Comparison of ENCODE assay signal across 8 mouse cellular contexts in genomic region chr17:71476346-71477020, GRCm38 (mm10). TPM values are rescaled to one million over a fixed set of nuclear protein-coding genes. Genes with fewer than 3 reads are reported as not detected.
DNase-seq lines count a peak whose midpoint lies in the region; ATAC-seq and TF ChIP-seq lines count a peak whose summit lies in the region.

No protein-coding gene starts in this region.

- 85% methylated on average over 7 of the region's 7 CpGs for WGBS in neural tube, embryonic 11.5 days
- 74% methylated on average over 7 of the region's 7 CpGs for WGBS in liver, embryonic 11.5 days
- WGBS in thymus, adult 2 months = 82% methylated on average over 7 of the region's 7 CpGs

- no peak for TF ChIP-seq POLR2A in thymus, adult 2 months (IDR thresholded peaks at IDR 0.05; ENCODE audit: control insufficient read depth, extremely low read depth, insufficient read depth, low read length, poor library complexity)

- peak overlapping the region; percentile 86 for H3K4me2 ChIP-seq in neural tube, embryonic 11.5 days (ENCODE audit: low read depth)
- H3K4me2 ChIP-seq in liver, embryonic 11.5 days = peak overlapping the region; percentile 90; the same call in 1 of the 2 replicates

- no peak for TF ChIP-seq CTCF in thymus, adult 2 months (IDR thresholded peaks at IDR 0.05; ENCODE audit: borderline replicate concordance, control insufficient read depth, extremely low read depth, insufficient read depth, low read length, poor library complexity)

- no peak overlapping the region for H3K9ac ChIP-seq in neural tube, embryonic 11.5 days (ENCODE audit: low read length)
- no peak overlapping the region for H3K9ac ChIP-seq in liver, embryonic 11.5 days (ENCODE audit: low read depth, low read length)

- no peak for ATAC-seq in neural tube, embryonic 11.5 days (ENCODE audit: insufficient read depth, low FRiP score, low TSS enrichment)
- no peak for ATAC-seq in liver, embryonic 11.5 days (replicated peaks; ENCODE audit: low FRiP score)

- no peak overlapping the region; the same call in 1 of the 2 replicates for H3K27ac ChIP-seq in neural tube, embryonic 11.5 days (ENCODE audit: low read depth, low read length)
- H3K27ac ChIP-seq in liver, embryonic 11.5 days (ENCODE audit: low read depth, low read length) = no peak overlapping the region
- H3K27ac ChIP-seq in thymus, adult 2 months (ENCODE audit: control insufficient read depth, insufficient read depth, low read length) = no peak overlapping the region

- H3K27me3 ChIP-seq in neural tube, embryonic 11.5 days (ENCODE audit: control insufficient read depth, insufficient read depth, low read length) = no peaks in the 10 kb centered on the region
- H3K27me3 ChIP-seq in liver, embryonic 11.5 days (replicated peaks; ENCODE audit: control insufficient read depth, insufficient read depth, low read length) = no peaks in the 10 kb centered on the region
- H3K27me3 ChIP-seq in thymus, adult 2 months (ENCODE audit: control insufficient read depth, insufficient read depth, low read length) = no peaks in the 10 kb centered on the region

- H3K4me1 ChIP-seq in neural tube, embryonic 11.5 days (ENCODE audit: control insufficient read depth, insufficient read depth, low read length) = peaks cover 5% of the 10 kb centered on the region; the same call in 1 of the 2 replicates
- H3K4me1 ChIP-seq in liver, embryonic 11.5 days (replicated peaks; ENCODE audit: control insufficient read depth, insufficient read depth, low read length) = peaks cover 5% of the 10 kb centered on the region
- H3K4me1 ChIP-seq in thymus, adult 2 months (replicated peaks; ENCODE audit: control insufficient read depth, insufficient read depth, low read length) = peaks cover 15% of the 10 kb centered on the region

- peak overlapping the region; percentile 71; the same call in 1 of the 2 replicates for H3K4me3 ChIP-seq in neural tube, embryonic 11.5 days (ENCODE audit: low read depth, low read length)
- H3K4me3 ChIP-seq in liver, embryonic 11.5 days (ENCODE audit: low read depth, low read length) = peak overlapping the region; percentile 95; the same call in 1 of the 2 replicates
- no peak overlapping the region for H3K4me3 ChIP-seq in thymus, adult 2 months (ENCODE audit: control insufficient read depth, insufficient read depth, low read length)

- DNase-seq in cerebellum, adult 9-10 months = peak; percentile 47
- DNase-seq in cerebellum, adult 11 months = no peak
- no peak for DNase-seq in neural tube, embryonic 11.5 days (ENCODE audit: low spot score)
- DNase-seq in neural tube, embryonic 10.5 days (ENCODE audit: extremely low spot score, low spot score) = no peak
- DNase-seq in liver, embryonic 11.5 days (ENCODE audit: low spot score) = no peak
- DNase-seq in right cerebral cortex, postnatal 4 days = no peak
- DNase-seq in thymus, adult 2 months = no peak
- DNase-seq in frontal cortex, postnatal 10 days (ENCODE audit: low spot score in 2 of 2) = no peak

- H3K36me3 ChIP-seq in neural tube, embryonic 11.5 days (ENCODE audit: control insufficient read depth, insufficient read depth, low read length) = no peaks in the 10 kb centered on the region
- no peaks in the 10 kb centered on the region for H3K36me3 ChIP-seq in liver, embryonic 11.5 days (ENCODE audit: control insufficient read depth, insufficient read depth, low read length)
- no peaks in the 10 kb centered on the region for H3K36me3 ChIP-seq in thymus, adult 2 months (ENCODE audit: control insufficient read depth, insufficient read depth, low read length)

- H3K9me3 ChIP-seq in neural tube, embryonic 11.5 days (ENCODE audit: control insufficient read depth, low read length) = no peaks in the 10 kb centered on the region
- no peaks in the 10 kb centered on the region for H3K9me3 ChIP-seq in liver, embryonic 11.5 days (ENCODE audit: control insufficient read depth, low read length)

RNA-seq across cellular contexts. Expression of gene Smchd1, which starts 1.3 kb away (rescaled TPM):
- 68.9 and 73.7 TPM in 2 replicates for polyA plus RNA-seq in neural tube, embryonic 11.5 days (2014; fragmentation: Nextera tagmentation; extraction: Ambion mirVana)
- 74.9 and 76.4 TPM in 2 replicates for polyA plus RNA-seq in liver, embryonic 11.5 days (2014; fragmentation: Nextera tagmentation; extraction: Ambion mirVana)
- polyA plus RNA-seq in thymus, adult 2 months (2012; rRNA removed) = 23.3 and 25.0 TPM in 2 replicates

RNA-seq across cellular contexts. Expression of gene Gm4707, which starts 16.8 kb away (rescaled TPM):
- polyA plus RNA-seq in neural tube, embryonic 11.5 days (2014; fragmentation: Nextera tagmentation; extraction: Ambion mirVana) = 1.5 and 1.7 TPM in 2 replicates
- 3.5 and 5.2 TPM in 2 replicates for polyA plus RNA-seq in liver, embryonic 11.5 days (2014; fragmentation: Nextera tagmentation; extraction: Ambion mirVana)
- 2.7 and 2.9 TPM in 2 replicates for polyA plus RNA-seq in thymus, adult 2 months (2012; rRNA removed)

RNA-seq across cellular contexts. Expression of gene Ndc80, which starts 50.2 kb away (rescaled TPM):
- 51.2 and 54.7 TPM in 2 replicates for polyA plus RNA-seq in neural tube, embryonic 11.5 days (2014; fragmentation: Nextera tagmentation; extraction: Ambion mirVana)
- 50.4 and 52.6 TPM in 2 replicates for polyA plus RNA-seq in liver, embryonic 11.5 days (2014; fragmentation: Nextera tagmentation; extraction: Ambion mirVana)
- polyA plus RNA-seq in thymus, adult 2 months (2012; rRNA removed) = 3.0 and 3.7 TPM in 2 replicates

Comparison
In these comparisons a context has a peak if more than half of its experiments do, and no peak if none do; other contexts are left out.
1. RNA of gene Ndc80, which starts 50.2 kb away (polyA plus RNA-seq): 51.2 to 54.7 TPM in neural tube, embryonic 11.5 days and 50.4 to 52.6 TPM in liver, embryonic 11.5 days; 3.0 to 3.7 TPM in thymus, adult 2 months; every median in the first group is over 10 times any median in the second.